Mouse (Mus musculus) midbrain, embryonic 11.5 days (tissue): ENCODE measurements around the gene Map4k2. TPM values are rescaled to one million over a fixed set of nuclear protein-coding genes. Genes with fewer than 3 reads are reported as not detected.
A peak's percentile ranks its signal among the peaks of the same experiment; 100 is the strongest.
"Not testable (repeated sequence)": the region's sequence is repeated elsewhere in the genome, so short reads cannot be mapped to it uniquely, and the experiment has no call there.

Experiments used
- ATAC-seq: fragments of 200-750 bp; cut with Nextera tagmentation; 2 replicates; pipeline ENCODE4 v1.8.0; 2017; ENCODE audit warnings: moderate TSS enrichment, moderate library complexity; ENCODE audit not compliant: low FRiP score
- DNase-seq: peaks from one replicate; pipeline ENCODE4 v3.0.0; 2015; ENCODE audit warnings: low spot score; ENCODE audit errors: missing footprints
- H3K27ac ChIP-seq: fragments of 300-500 bp; sonication (generic); 2 replicates; pipeline ENCODE4 v1.5.1; 2014; ENCODE audit warnings: low read depth, low read length
- H3K27me3 ChIP-seq: fragments of 300-500 bp; sonication (generic); 2 replicates; pipeline ENCODE4 v1.6.1; 2014; ENCODE audit warnings: mild to moderate bottlenecking, low read length, moderate library complexity, mixed read lengths; ENCODE audit not compliant: control insufficient read depth, insufficient read depth
- H3K36me3 ChIP-seq: fragments of 300-500 bp; sonication (generic); 2 replicates; pipeline ENCODE4 v1.6.1; 2014; ENCODE audit warnings: mild to moderate bottlenecking, low read length, moderate library complexity, mixed read lengths; ENCODE audit not compliant: control insufficient read depth, insufficient read depth
- H3K4me1 ChIP-seq: fragments of 300-500 bp; sonication (generic); 2 replicates; pipeline ENCODE4 v1.6.1; 2014; ENCODE audit warnings: low read length; ENCODE audit not compliant: control insufficient read depth, insufficient read depth
- H3K4me2 ChIP-seq: fragments of 300-500 bp; sonication (generic); 2 replicates; pipeline ENCODE4 v1.6.1; 2014; ENCODE audit warnings: mild to moderate bottlenecking, moderate library complexity
- H3K4me3 ChIP-seq: fragments of 300-500 bp; sonication (generic); 2 replicates; pipeline ENCODE4 v1.5.1; 2014; ENCODE audit warnings: low read depth, low read length
- H3K9ac ChIP-seq: fragments of 300-500 bp; sonication (generic); 2 replicates; pipeline ENCODE4 v1.6.1; 2014; ENCODE audit warnings: low read length
- H3K9me3 ChIP-seq: fragments of 300-500 bp; sonication (generic); 2 replicates; pipeline ENCODE4 v1.6.1; 2016; ENCODE audit warnings: low read length; ENCODE audit not compliant: control insufficient read depth
- WGBS: fragments of 180-500 bp; shearing (Covaris S2); extraction: QIAGEN DNeasy Blood & Tissue Kit; methylation state at CpG from one replicate; pipeline ENCODE4 v1.1.7; 2014; 5-methylcytosine and 5-hydroxymethylcytosine counted together
- polyA plus RNA-seq: library from polyadenylated mRNA; unstranded; fragments of >200 nt; fragmentation: Nextera tagmentation; extraction: Ambion mirVana; gene quantifications from 2 replicates; pipeline ENCODE4 v1.2.1, GENCODE M21; 2014

The Map4k2 gene
- polyA plus RNA-seq, 1 experiment from 2014 or later, result 8.6 TPM

GRCm38 (mm10) chr19:6310181-6310580, 30.8 kb upstream of the Map4k2 start:
- Histone ChIP-seq H3K27me3 (no peaks in the 10 kb centered on the region), H3K4me2 (no peak overlapping the region), H3K9me3 (no peaks in the 10 kb centered on the region), H3K4me1 (peaks cover 3% of the 10 kb centered on the region), H3K27ac (no peak overlapping the region), H3K9ac (no peak overlapping the region), H3K36me3 (no peaks in the 10 kb centered on the region; the same call in 1 of the 2 replicates), H3K4me3 (no peak overlapping the region)
- DNase-seq, result no peak
- 89% methylated on average over 5 of the region's 5 CpGs for WGBS
- ATAC-seq, result no peak

GRCm38 (mm10) chr19:6311783-6312182, 29.2 kb upstream of the Map4k2 start:
- H3K27ac ChIP-seq, H3K4me2 ChIP-seq, DNase-seq, ATAC-seq, H3K4me3 ChIP-seq, H3K27me3 ChIP-seq, H3K9ac ChIP-seq, H3K4me1 ChIP-seq, H3K9me3 ChIP-seq, H3K36me3 ChIP-seq: not testable (repeated sequence)
- WGBS, result 89% methylated on average over 3 of the region's 3 CpGs

- no peak for ATAC-seq
- Histone ChIP-seq H3K4me1 (no peaks in the 10 kb centered on the region), H3K27ac (no peak overlapping the region), H3K27me3 (no peaks in the 10 kb centered on the region), H3K4me2 (no peak overlapping the region), H3K9me3 (no peaks in the 10 kb centered on the region), H3K9ac (no peak overlapping the region), H3K36me3 (no peaks in the 10 kb centered on the region; the same call in 1 of the 2 replicates), H3K4me3 (no peak overlapping the region)
- DNase-seq, result no peak
- WGBS, result 95% methylated on average over 8 of the region's 8 CpGs
Measured at GRCm38 (mm10) chr19:6313796-6314195, 27.1 kb upstream of the Map4k2 start.

- DNase-seq (no peak), ATAC-seq (no peak)
- H3K4me1 ChIP-seq, result no peaks in the 10 kb centered on the region
- H3K36me3 ChIP-seq, result no peaks in the 10 kb centered on the region; the same call in 1 of the 2 replicates
- no peak overlapping the region for H3K4me3 ChIP-seq
- no peak overlapping the region for H3K9ac ChIP-seq
- WGBS, result 88% methylated on average over 8 of the region's 8 CpGs
- H3K27ac ChIP-seq, result no peak overlapping the region
- no peak overlapping the region for H3K4me2 ChIP-seq
- no peaks in the 10 kb centered on the region for H3K9me3 ChIP-seq
- no peaks in the 10 kb centered on the region for H3K27me3 ChIP-seq
Measured at GRCm38 (mm10) chr19:6314513-6314912, 26.4 kb upstream of the Map4k2 start.

GRCm38 (mm10) chr19:6315573-6315972, 25.4 kb upstream of the Map4k2 start:
- peak; percentile 62 for DNase-seq

GRCm38 (mm10) chr19:6318145-6318544, 22.8 kb upstream of the Map4k2 start:
- no peak overlapping the region for H3K27ac ChIP-seq
- no peaks in the 10 kb centered on the region for H3K4me1 ChIP-seq
- DNase-seq (no peak), ATAC-seq (no peak)
- H3K4me2 ChIP-seq, result no peak overlapping the region
- H3K36me3 ChIP-seq, result no peaks in the 10 kb centered on the region
- H3K9me3 ChIP-seq, result no peaks in the 10 kb centered on the region
- no peaks in the 10 kb centered on the region for H3K27me3 ChIP-seq
- H3K4me3 ChIP-seq, result no peak overlapping the region
- H3K9ac ChIP-seq, result no peak overlapping the region
- 90% methylated on average over 12 of the region's 12 CpGs for WGBS

More at GRCm38 (mm10) chr19:6315573-6315972, 25.4 kb upstream of the Map4k2 start:
- Histone ChIP-seq H3K4me1 (no peaks in the 10 kb centered on the region), H3K9me3 (no peaks in the 10 kb centered on the region), H3K27me3 (no peaks in the 10 kb centered on the region), H3K4me2 (no peak overlapping the region), H3K9ac (no peak overlapping the region), H3K27ac (no peak overlapping the region), H3K4me3 (no peak overlapping the region), H3K36me3 (no peaks in the 10 kb centered on the region; the same call in 1 of the 2 replicates)
- no peak for ATAC-seq
- WGBS, result 77% methylated on average over 14 of the region's 14 CpGs

GRCm38 (mm10) chr19:6321358-6321757, 19.6 kb upstream of the Map4k2 start:
- Histone ChIP-seq H3K4me3 (no peak overlapping the region), H3K9ac (no peak overlapping the region), H3K4me1 (no peaks in the 10 kb centered on the region), H3K36me3 (no peaks in the 10 kb centered on the region), H3K4me2 (no peak overlapping the region), H3K27me3 (no peaks in the 10 kb centered on the region), H3K9me3 (no peaks in the 10 kb centered on the region), H3K27ac (no peak overlapping the region)
- ATAC-seq, result no peak
- DNase-seq, result peak; percentile 12
- 87% methylated on average over 8 of the region's 8 CpGs for WGBS

- H3K27ac ChIP-seq, result no peak overlapping the region
- no peak for ATAC-seq
- H3K4me1 ChIP-seq, result no peaks in the 10 kb centered on the region
- DNase-seq, result peak; percentile 2
- no peaks in the 10 kb centered on the region for H3K36me3 ChIP-seq
- H3K9ac ChIP-seq, result no peak overlapping the region
- no peak overlapping the region for H3K4me3 ChIP-seq
- no peaks in the 10 kb centered on the region for H3K9me3 ChIP-seq
- H3K4me2 ChIP-seq, result no peak overlapping the region
- no peaks in the 10 kb centered on the region for H3K27me3 ChIP-seq
- 86% methylated on average over 33 of the region's 33 CpGs for WGBS
Measured at GRCm38 (mm10) chr19:6321786-6322621, 18.9 kb upstream of the Map4k2 start.

GRCm38 (mm10) chr19:6324751-6325150, 16.2 kb upstream of the Map4k2 start:
- Histone ChIP-seq H3K4me1 (no peaks in the 10 kb centered on the region), H3K9me3 (no peaks in the 10 kb centered on the region), H3K4me2 (no peak overlapping the region), H3K27me3 (no peaks in the 10 kb centered on the region), H3K27ac (no peak overlapping the region), H3K4me3 (no peak overlapping the region), H3K9ac (no peak overlapping the region), H3K36me3 (no peaks in the 10 kb centered on the region)
- DNase-seq (no peak), ATAC-seq (no peak)
- WGBS, result 78% methylated on average over 9 of the region's 9 CpGs
